ENCODE assay signal across 31 mouse cellular contexts in genomic region chrX:157276581-157276980, GRCm38 (mm10).
"Had no signal": no experiment of that assay in that cellular context is flagged by ENCODE, and none has a peak within 500 bp of the region (broad histone marks: within the 10 kb centered on the region; RNA-seq: fewer than 3 reads in every experiment).

No protein-coding gene starts in this region.

- H3K4me3 ChIP-seq: limb, embryonic 10.5 days; limb, embryonic 12.5 days; limb, embryonic 13.5 days; limb, embryonic 15.5 days; liver, embryonic 12.5 days; liver, embryonic 13.5 days; liver, embryonic 15.5 days; lung, embryonic 15.5 days; megakaryocyte, embryonic 14.5 days; midbrain, embryonic 10.5 days; midbrain, embryonic 12.5 days; midbrain, embryonic 15.5 days; myocyte; neural tube, embryonic 12.5 days had no signal

- H3K36me3 ChIP-seq: limb, embryonic 10.5 days; limb, embryonic 12.5 days; limb, embryonic 13.5 days; limb, embryonic 15.5 days; liver, embryonic 12.5 days; liver, embryonic 13.5 days; liver, embryonic 15.5 days; lung, embryonic 15.5 days; midbrain, embryonic 10.5 days; midbrain, embryonic 12.5 days; midbrain, embryonic 15.5 days; neural tube, embryonic 12.5 days had no signal

- DNase-seq: left cerebral cortex, postnatal 4 days; liver; liver, embryonic 13.5 days; liver, postnatal 0 days; lung, adult 18-20 months; lung, adult 2 months; lung, embryonic 14.5 days; lung, postnatal 10 days; lung, postnatal 14 days; lung, postnatal 36 days; lung, postnatal 4 days; midbrain, embryonic 14.5 days had no signal

- H3K9ac ChIP-seq: limb, embryonic 12.5 days; limb, embryonic 13.5 days; limb, embryonic 15.5 days; liver, embryonic 12.5 days; liver, embryonic 13.5 days; liver, embryonic 14.5 days; liver, embryonic 15.5 days; liver, postnatal 0 days; lung, embryonic 14.5 days; lung, embryonic 15.5 days; midbrain, embryonic 12.5 days; midbrain, embryonic 15.5 days; neural tube, embryonic 12.5 days had no signal

- H3K27me3 ChIP-seq: limb, embryonic 12.5 days; limb, embryonic 13.5 days; limb, embryonic 15.5 days; liver, embryonic 12.5 days; liver, embryonic 13.5 days; liver, embryonic 15.5 days; lung, embryonic 15.5 days; megakaryocyte, embryonic 14.5 days; midbrain, embryonic 12.5 days; midbrain, embryonic 15.5 days; neural tube, embryonic 12.5 days had no signal

- H3K4me2 ChIP-seq: limb, embryonic 12.5 days; limb, embryonic 13.5 days; limb, embryonic 15.5 days; liver, embryonic 11.5 days; liver, embryonic 12.5 days; liver, embryonic 13.5 days; liver, embryonic 15.5 days; lung, embryonic 14.5 days; lung, embryonic 15.5 days; midbrain, embryonic 11.5 days; midbrain, embryonic 12.5 days; midbrain, embryonic 15.5 days; neural tube, embryonic 12.5 days had no signal

- H3K9me3 ChIP-seq: limb, embryonic 10.5 days; limb, embryonic 12.5 days; limb, embryonic 13.5 days; limb, embryonic 15.5 days; liver, embryonic 12.5 days; liver, embryonic 13.5 days; liver, embryonic 15.5 days; lung, embryonic 15.5 days; megakaryocyte, embryonic 14.5 days; midbrain, embryonic 10.5 days; midbrain, embryonic 12.5 days; midbrain, embryonic 15.5 days; neural tube, embryonic 12.5 days had no signal

- ATAC-seq: liver, embryonic 12.5 days; liver, postnatal 0 days; lung, postnatal 0 days; midbrain, embryonic 15.5 days; midbrain, embryonic 16.5 days had no signal

- H3K4me1 ChIP-seq: limb, embryonic 10.5 days; limb, embryonic 12.5 days; limb, embryonic 13.5 days; limb, embryonic 15.5 days; liver, embryonic 12.5 days; liver, embryonic 13.5 days; liver, embryonic 15.5 days; lung, embryonic 15.5 days; megakaryocyte, embryonic 14.5 days; midbrain, embryonic 10.5 days; midbrain, embryonic 12.5 days; midbrain, embryonic 15.5 days; neural tube, embryonic 12.5 days had no signal

- H3K27ac ChIP-seq: limb, embryonic 10.5 days; limb, embryonic 12.5 days; limb, embryonic 13.5 days; limb, embryonic 15.5 days; liver, embryonic 12.5 days; liver, embryonic 13.5 days; liver, embryonic 14.5 days; liver, embryonic 15.5 days; lung, embryonic 15.5 days; macrophage; midbrain, embryonic 10.5 days; midbrain, embryonic 12.5 days; midbrain, embryonic 15.5 days; neural tube, embryonic 12.5 days had no signal
